Mouse (Mus musculus): Measurements from ENCODE around the gene 4930563M21Rik. TPM values are rescaled to one million over a fixed set of nuclear protein-coding genes. Genes with fewer than 3 reads are reported as not detected.

The 4930563M21Rik gene
- total RNA-seq, 2 experiments from 2014 or later: not detected

Other genes starting within 250 kb of the 4930563M21Rik start
- gene Scaper, start 72.4 kb downstream of the 4930563M21Rik start, total RNA-seq (2021): 10 to 100 TPM; 46.3 to 49.2 TPM
- 100 to 1,000 TPM; 114 to 127 TPM for gene Rcn2, start 31.3 kb upstream of the 4930563M21Rik start, total RNA-seq (2021)
- gene Pstpip1, start 79.4 kb upstream of the 4930563M21Rik start, total RNA-seq (2021): 1 to 10 TPM; 2.1 to 3.2 TPM
- gene Tspan3, start 154.9 kb upstream of the 4930563M21Rik start, total RNA-seq (2021): 100 to 1,000 TPM; 364 to 371 TPM